Mouse (Mus musculus) right cerebral cortex, postnatal 14 days (tissue): ENCODE data around the gene Bsg.

Source experiments
- DNase-seq: peaks from one replicate; pipeline ENCODE4 v3.0.0; 2022

Bsg gene

GRCm38 (mm10) chr10:79706406-79707094 is 2.3 kb downstream of the Bsg start:
- DNase-seq = peak; percentile 10

- peak; percentile 7 for DNase-seq
Measured at GRCm38 (mm10) chr10:79707162-79707561, 2.9 kb downstream of the Bsg start.

- peak; percentile 6 for DNase-seq
Measured at GRCm38 (mm10) chr10:79707759-79708158, 3.5 kb downstream of the Bsg start.

- peak; percentile 17 for DNase-seq
Measured at GRCm38 (mm10) chr10:79708668-79709067, 4.4 kb downstream of the Bsg start.

GRCm38 (mm10) chr10:79709307-79709706 is 5.0 kb downstream of the Bsg start:
- no peak for DNase-seq

- no peak for DNase-seq
Measured at GRCm38 (mm10) chr10:79712029-79712428, 7.7 kb downstream of the Bsg start.

- peak; percentile 92 for DNase-seq
Measured at GRCm38 (mm10) chr10:79712499-79713126, 8.3 kb downstream of the Bsg start.

- DNase-seq = no peak
Measured at GRCm38 (mm10) chr10:79713163-79713562, 8.9 kb downstream of the Bsg start.

- no peak for DNase-seq
Measured at GRCm38 (mm10) chr10:79714996-79715395, 10.7 kb downstream of the Bsg start.

GRCm38 (mm10) chr10:79716254-79716987 is 12.1 kb downstream of the Bsg start, which contains the start of gene Hcn2:
TSS of gene Hcn2 (plus strand) at chr10:79716634.
- no peak for DNase-seq

- peak; percentile 54 for DNase-seq
Measured at GRCm38 (mm10) chr10:79716988-79717355, 12.7 kb downstream of the Bsg start.

GRCm38 (mm10) chr10:79717640-79718357 is 13.5 kb downstream of the Bsg start:
- no peak for DNase-seq

- no peak for DNase-seq
Measured at GRCm38 (mm10) chr10:79721089-79721488, 16.8 kb downstream of the Bsg start.

- DNase-seq = no peak
Measured at GRCm38 (mm10) chr10:79723047-79723446, 18.8 kb downstream of the Bsg start.

GRCm38 (mm10) chr10:79723692-79724091 is 19.4 kb downstream of the Bsg start:
- DNase-seq = no peak

GRCm38 (mm10) chr10:79726090-79726489 is 21.8 kb downstream of the Bsg start:
- DNase-seq = peak; percentile 49

- DNase-seq = no peak
Measured at GRCm38 (mm10) chr10:79728323-79729249, 24.3 kb downstream of the Bsg start.

- DNase-seq = peak; percentile 48
Measured at GRCm38 (mm10) chr10:79729357-79729965, 25.2 kb downstream of the Bsg start.

GRCm38 (mm10) chr10:79732500-79732899 is 28.2 kb downstream of the Bsg start:
- DNase-seq = peak; percentile 54

- no peak for DNase-seq
Measured at GRCm38 (mm10) chr10:79733847-79734246, 29.6 kb downstream of the Bsg start.

- DNase-seq = no peak
Measured at GRCm38 (mm10) chr10:79735361-79735760, 31.1 kb downstream of the Bsg start.

GRCm38 (mm10) chr10:79736706-79737105 is 32.4 kb downstream of the Bsg start:
- DNase-seq = no peak
